Mouse (Mus musculus) T-helper 1 cell (primary cell): ENCODE results near the gene Olfr553.
"Not testable (repeated sequence)": the region's sequence is repeated elsewhere in the genome, so short reads cannot be mapped to it uniquely, and the experiment has no call there.

Experiments used
- in situ Hi-C: fragments of 300-600 bp; cut with MboI, MseI; formaldehyde crosslinking; loops from one replicate; pipeline ENCODE4 v1.15.1; 2025; ENCODE audit warnings: high pct_unique_total_duplicates

The Olfr553 gene

GRCm38 (mm10) chr7:102618118-102618517, at the start of gene Olfr553:
TSS of gene Olfr553 (minus strand) at chr7:102618218.
- in situ Hi-C loops: no loop called here

- in situ Hi-C loops: no loop called here
These were observed 47.4 kb upstream of the Olfr553 start for GRCm38 (mm10) chr7:102665378-102665777.

DNA sequence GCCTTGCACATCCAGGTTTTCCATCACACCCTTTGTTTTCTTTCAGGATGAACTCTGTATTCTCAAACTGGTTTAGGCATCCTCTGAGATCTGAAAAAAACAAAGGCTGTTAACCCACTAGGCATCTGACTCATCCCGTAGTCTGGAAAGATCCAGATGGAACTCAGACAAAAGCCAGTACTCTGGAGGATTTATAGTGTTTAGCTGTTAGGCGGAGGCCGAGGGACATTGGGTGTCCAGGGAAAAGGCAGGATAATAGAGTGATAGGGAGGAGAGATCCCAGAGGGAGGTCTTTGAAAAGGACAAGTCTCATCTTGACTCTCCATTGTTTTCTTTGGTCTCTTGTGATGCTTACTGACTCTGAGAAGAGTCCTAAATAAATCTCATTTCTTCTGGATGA, 46.6 kb upstream of the Olfr553 start, which contains the start of gene Olfr556:
Gene Olfr556, plus strand, starts transcription at position 301 of the 400 bp plus-strand sequence.
- in situ Hi-C loops: no loop called here

DNA sequence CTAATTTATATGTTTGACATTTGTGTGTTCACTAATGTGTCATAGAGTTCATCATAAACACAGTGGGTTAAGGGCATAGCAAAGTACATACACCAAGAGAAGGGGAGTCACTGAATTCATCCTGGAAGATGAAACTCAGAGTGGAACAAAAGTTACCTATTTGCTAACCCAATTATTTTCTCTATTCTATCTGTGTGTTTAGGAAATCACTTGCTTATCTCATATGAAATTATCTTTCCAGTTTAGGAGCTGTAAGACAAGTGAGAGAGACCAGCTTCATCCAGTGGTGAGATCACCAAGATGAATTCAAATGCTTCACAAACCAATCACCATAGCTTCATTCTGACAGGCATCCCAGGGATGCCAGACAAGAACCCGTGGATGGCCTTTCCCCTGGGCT, 40.5 kb upstream of the Olfr553 start, which contains the start of gene Olfr555:
Gene Olfr555, plus strand, starts transcription at position 301 of the 400 bp plus-strand sequence.
- in situ Hi-C loops: no loop called here

- in situ Hi-C loops: not testable (repeated sequence)
These were observed 26.9 kb upstream of the Olfr553 start for GRCm38 (mm10) chr7:102644945-102645344.

GRCm38 (mm10) chr7:102638132-102638531, 20.1 kb upstream of the Olfr553 start, which contains the start of gene Olfr554:
TSS of gene Olfr554 (plus strand) at chr7:102638432.
- in situ Hi-C loops: loop anchor here (5.0 kb wide), 2 partner anchors 61 to 126 kb away; no protein-coding TSS in a partner anchor

DNA sequence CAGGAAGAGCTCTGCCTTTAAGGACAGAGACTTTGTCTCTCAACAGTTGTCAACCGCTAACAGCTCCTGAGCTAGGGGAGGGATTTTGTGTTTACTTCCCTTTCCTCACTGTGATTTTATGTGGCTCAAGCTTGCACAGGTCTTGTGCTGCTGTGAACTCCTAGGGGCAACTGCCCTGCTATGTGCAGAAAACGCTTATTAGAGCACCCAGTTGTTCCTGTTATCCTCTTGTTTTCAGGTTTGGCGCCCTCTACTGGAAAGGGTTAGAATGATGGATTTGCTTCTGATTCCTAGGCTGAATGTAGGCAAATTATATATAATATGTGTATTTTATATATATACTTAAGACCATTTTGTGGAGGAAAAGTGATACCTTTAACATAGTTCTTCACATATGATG, 18.6 kb upstream of the Olfr553 start:
- in situ Hi-C loops: loop anchor here (5.0 kb wide), 2 partner anchors 59 to 124 kb away; no protein-coding TSS in a partner anchor

DNA sequence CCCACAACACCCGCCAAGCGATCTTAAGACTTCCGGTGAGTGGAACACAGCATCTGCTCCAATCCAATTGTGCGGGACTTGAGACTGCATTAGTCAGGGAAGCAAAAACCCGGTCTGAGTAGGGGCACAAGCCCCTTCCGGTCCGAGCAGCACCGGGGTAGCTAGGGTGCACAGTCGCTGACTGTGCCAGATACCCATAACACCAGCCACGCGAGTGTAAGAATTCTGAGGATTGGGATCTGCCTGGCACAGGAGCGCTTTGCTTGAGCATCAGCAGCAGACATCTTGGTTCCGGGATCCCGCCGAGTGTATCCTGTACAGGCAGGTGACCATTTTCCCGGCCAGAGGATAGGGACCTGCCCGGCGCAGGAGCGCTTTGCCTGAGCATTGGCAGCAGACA, 2.4 kb upstream of the Olfr553 start:
- in situ Hi-C loops: not testable (repeated sequence)

GRCm38 (mm10) chr7:102619608-102620007, 1.6 kb upstream of the Olfr553 start:
- in situ Hi-C loops: no loop called here

DNA sequence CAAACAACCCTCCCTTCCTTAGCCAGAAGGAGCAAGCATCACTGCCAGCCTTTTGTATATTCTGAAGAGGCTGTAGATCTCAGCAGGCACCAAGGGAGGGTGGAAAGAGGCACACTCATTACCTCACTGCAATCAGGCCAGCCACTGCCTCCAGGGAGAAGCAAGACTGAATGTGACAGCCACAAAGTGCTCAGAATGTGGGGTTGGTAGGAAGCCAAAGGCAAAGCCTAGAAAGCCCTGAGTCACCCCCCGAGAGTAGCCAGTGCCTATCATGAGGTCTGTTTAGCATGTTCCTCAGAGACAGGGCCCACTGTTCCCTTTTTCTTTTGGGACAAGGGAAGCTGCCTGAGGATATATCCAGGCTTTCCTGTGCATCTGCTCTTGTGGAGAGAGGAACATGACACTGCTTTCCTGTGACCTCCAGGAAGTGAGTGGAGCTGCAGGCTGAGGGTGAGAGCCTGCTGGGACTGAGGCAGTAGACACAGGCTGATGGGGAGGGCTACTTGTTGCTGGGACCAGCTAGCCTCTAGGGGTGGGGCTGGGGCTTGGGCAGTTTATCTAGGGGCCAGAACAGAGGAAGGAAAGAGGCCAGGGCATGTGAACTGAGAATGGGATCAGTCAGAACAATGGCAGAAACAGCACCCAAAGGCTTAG, 20.5 kb downstream of the Olfr553 start, which contains the start of gene Olfr552:
Gene Olfr552, plus strand, starts transcription at position 393 of the 654 bp plus-strand sequence.
- in situ Hi-C loops: no loop called here

- in situ Hi-C loops: no loop called here
These were observed 26.2 kb downstream of the Olfr553 start, which contains the start of gene Olfr551 for GRCm38 (mm10) chr7:102591786-102592185. TSS of gene Olfr551 (minus strand) at chr7:102591886.

DNA sequence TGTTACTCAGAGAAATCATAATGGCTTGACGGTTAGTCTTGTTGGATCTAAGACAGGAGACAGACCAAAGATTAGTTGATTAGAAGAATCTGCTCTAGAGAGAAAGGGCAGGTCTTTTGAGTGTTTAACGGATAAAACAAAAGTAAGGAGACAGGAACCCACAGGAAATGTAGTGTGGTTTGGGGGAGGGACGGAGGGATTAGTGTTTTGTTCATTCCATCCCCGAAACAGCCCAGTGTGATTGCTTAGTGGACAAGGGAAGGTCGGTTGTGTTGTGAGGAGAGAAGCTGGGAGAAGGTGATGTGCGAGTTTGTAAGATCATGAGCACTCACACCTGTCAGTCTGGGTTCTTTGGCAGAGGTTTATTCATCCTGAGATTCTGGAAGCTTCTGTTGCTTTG, 42.0 kb downstream of the Olfr553 start:
- in situ Hi-C loops: loop anchor here (5.0 kb wide), 1 partner anchor 61 kb away; the partner anchor contains the start of gene Olfr554

DNA sequence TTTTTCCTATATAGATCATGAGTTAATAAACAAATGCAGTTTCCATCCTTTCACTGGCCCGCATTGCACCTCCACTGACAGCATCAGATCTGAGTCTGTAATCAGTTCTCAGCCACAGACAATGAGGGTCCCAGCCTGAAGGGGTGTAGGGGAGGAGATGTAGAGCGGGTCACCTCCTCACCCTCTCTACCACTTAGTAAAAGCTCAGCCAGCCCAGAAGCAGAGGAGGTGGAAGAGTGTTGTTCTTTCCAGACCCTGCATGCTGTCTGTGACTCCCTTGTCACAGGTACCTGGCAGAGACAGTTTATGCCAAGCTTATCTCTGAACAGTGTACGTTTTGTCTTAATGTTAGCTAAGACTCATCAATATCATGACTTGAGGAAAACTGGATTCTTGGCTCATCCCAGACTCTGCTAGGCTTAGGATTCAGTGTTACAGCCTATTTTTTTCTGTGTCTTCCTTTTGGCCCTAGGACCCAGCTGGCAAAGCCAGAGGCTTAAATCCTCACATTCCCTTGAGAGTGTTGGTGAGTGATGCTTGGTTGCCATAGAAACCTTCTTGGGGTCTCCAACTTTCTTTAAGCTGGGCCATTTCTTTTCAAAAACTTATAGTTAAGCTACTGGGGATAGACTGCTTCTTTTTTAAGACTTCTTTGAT, 44.7 kb downstream of the Olfr553 start:
- in situ Hi-C loops: no loop called here

GRCm38 (mm10) chr7:102571142-102571541, 46.9 kb downstream of the Olfr553 start, which contains the start of gene Olfr550:
TSS of gene Olfr550 (plus strand) at chr7:102571442.
- in situ Hi-C loops: no loop called here

DNA sequence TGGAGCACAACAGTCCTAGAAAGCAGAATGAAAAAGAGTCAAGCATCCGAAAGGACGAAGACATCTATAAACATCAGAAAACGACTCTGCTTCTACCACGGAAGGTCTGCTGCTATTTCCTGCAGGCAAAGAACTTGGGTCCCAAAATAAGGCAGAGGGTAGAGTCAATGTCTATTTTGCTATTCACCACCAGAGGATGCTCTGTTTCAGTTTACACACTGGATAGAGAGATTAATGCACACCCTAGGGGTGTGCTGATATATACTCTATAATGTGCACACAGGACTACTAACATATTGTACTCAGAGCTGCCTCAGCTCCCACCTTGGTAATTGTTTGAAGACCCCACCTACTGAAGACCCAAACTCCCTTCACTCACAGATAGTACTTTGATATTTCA, 51.8 kb downstream of the Olfr553 start:
- in situ Hi-C loops: no loop called here

- in situ Hi-C loops: no loop called here
These were observed 52.7 kb downstream of the Olfr553 start, which contains the start of gene Trim21 for GRCm38 (mm10) chr7:102564999-102565997. TSS of gene Trim21 (minus strand) at chr7:102565486.
